Mouse (Mus musculus): Measurements from ENCODE around the gene Ints11. TPM values are rescaled to one million over a fixed set of nuclear protein-coding genes. Genes with fewer than 3 reads are reported as not detected.

Ints11 gene
- total and polyA plus RNA-seq, 2 experiments from 2014 or later, result 20.0 to 25.1 TPM

- 91% methylated on average over 13 of the region's 13 CpGs for WGBS
- TF ChIP-seq EP300 (IDR thresholded peaks at IDR 0.05; ENCODE audit: low read depth) (no peak), CTCF (IDR thresholded peaks at IDR 0.05; ENCODE audit: low read depth) (no peak)
- H3K36me3 ChIP-seq (replicated peaks; ENCODE audit: control insufficient read depth, insufficient read depth, low read length), result peaks cover 51% of the 10 kb centered on the region
- no peaks in the 10 kb centered on the region for H3K27me3 ChIP-seq (ENCODE audit: control insufficient read depth, insufficient read depth, low read length)
- no peak overlapping the region for H3K4me3 ChIP-seq (ENCODE audit: low read depth, low read length)
- DNase-seq (ENCODE audit: low spot score), result no peak
- H3K9ac ChIP-seq (replicated peaks; ENCODE audit: low read depth, low read length), result no peak overlapping the region
- ATAC-seq (ENCODE audit: insufficient read depth, low read depth), result no peak
- no peak overlapping the region for H3K27ac ChIP-seq (ENCODE audit: low read depth)
- H3K4me1 ChIP-seq (ENCODE audit: control insufficient read depth, insufficient read depth), result peaks cover 12% of the 10 kb centered on the region; the same call in 1 of the 2 replicates
- no peaks in the 10 kb centered on the region for H3K9me3 ChIP-seq (replicated peaks; ENCODE audit: control insufficient read depth, low read length)
- no peak overlapping the region for H3K4me2 ChIP-seq (ENCODE audit: low read depth, low read length)
Observed at GRCm38 (mm10) chr4:155904318-155905102, 35.2 kb downstream of the Ints11 start.

GRCm38 (mm10) chr4:155905634-155906033 is 36.3 kb downstream of the Ints11 start:
- DNase-seq (ENCODE audit: low spot score) (no peak), ATAC-seq (ENCODE audit: insufficient read depth, low read depth) (no peak)
- H3K9ac ChIP-seq (replicated peaks; ENCODE audit: low read depth, low read length), result no peak overlapping the region
- 82% methylated on average over 13 of the region's 13 CpGs for WGBS
- no peaks in the 10 kb centered on the region for H3K9me3 ChIP-seq (replicated peaks; ENCODE audit: control insufficient read depth, low read length)
- H3K27me3 ChIP-seq (ENCODE audit: control insufficient read depth, insufficient read depth, low read length), result no peaks in the 10 kb centered on the region
- H3K4me2 ChIP-seq (ENCODE audit: low read depth, low read length), result no peak overlapping the region
- H3K36me3 ChIP-seq (replicated peaks; ENCODE audit: control insufficient read depth, insufficient read depth, low read length), result peaks cover 44% of the 10 kb centered on the region
- H3K27ac ChIP-seq (ENCODE audit: low read depth), result no peak overlapping the region
- H3K4me3 ChIP-seq (ENCODE audit: low read depth, low read length), result no peak overlapping the region
- H3K4me1 ChIP-seq (ENCODE audit: control insufficient read depth, insufficient read depth), result peaks cover 12% of the 10 kb centered on the region; the same call in 1 of the 2 replicates
- TF ChIP-seq EP300 (IDR thresholded peaks at IDR 0.05; ENCODE audit: low read depth) (no peak), CTCF (IDR thresholded peaks at IDR 0.05; ENCODE audit: low read depth) (no peak)

GRCm38 (mm10) chr4:155906125-155906524 is 36.8 kb downstream of the Ints11 start:
- Histone ChIP-seq H3K4me3 (ENCODE audit: low read depth, low read length) (no peak overlapping the region), H3K9me3 (replicated peaks; ENCODE audit: control insufficient read depth, low read length) (no peaks in the 10 kb centered on the region), H3K4me1 (ENCODE audit: control insufficient read depth, insufficient read depth) (peaks cover 8% of the 10 kb centered on the region; the same call in 1 of the 2 replicates), H3K36me3 (replicated peaks; ENCODE audit: control insufficient read depth, insufficient read depth, low read length) (peaks cover 44% of the 10 kb centered on the region), H3K27ac (ENCODE audit: low read depth) (no peak overlapping the region), H3K27me3 (ENCODE audit: control insufficient read depth, insufficient read depth, low read length) (no peaks in the 10 kb centered on the region), H3K9ac (replicated peaks; ENCODE audit: low read depth, low read length) (no peak overlapping the region), H3K4me2 (ENCODE audit: low read depth, low read length) (no peak overlapping the region)
- DNase-seq (ENCODE audit: low spot score) (no peak), ATAC-seq (ENCODE audit: insufficient read depth, low read depth) (no peak)
- TF ChIP-seq EP300 (IDR thresholded peaks at IDR 0.05; ENCODE audit: low read depth) (no peak), CTCF (IDR thresholded peaks at IDR 0.05; ENCODE audit: low read depth) (no peak)
- 78% methylated on average over 9 of the region's 9 CpGs for WGBS

GRCm38 (mm10) chr4:155907003-155907402 is 37.7 kb downstream of the Ints11 start:
- no peak overlapping the region for H3K27ac ChIP-seq (ENCODE audit: low read depth)
- no peak overlapping the region for H3K4me2 ChIP-seq (ENCODE audit: low read depth, low read length)
- WGBS, result 74% methylated on average over 11 of the region's 11 CpGs
- TF ChIP-seq CTCF (IDR thresholded peaks at IDR 0.05; ENCODE audit: low read depth) (no peak), EP300 (IDR thresholded peaks at IDR 0.05; ENCODE audit: low read depth) (no peak)
- H3K9me3 ChIP-seq (replicated peaks; ENCODE audit: control insufficient read depth, low read length), result no peaks in the 10 kb centered on the region
- H3K9ac ChIP-seq (replicated peaks; ENCODE audit: low read depth, low read length), result no peak overlapping the region
- no peak for ATAC-seq (ENCODE audit: insufficient read depth, low read depth)
- H3K27me3 ChIP-seq (ENCODE audit: control insufficient read depth, insufficient read depth, low read length), result no peaks in the 10 kb centered on the region
- H3K4me3 ChIP-seq (ENCODE audit: low read depth, low read length), result no peak overlapping the region
- DNase-seq (ENCODE audit: low spot score), result no peak
- no peaks in the 10 kb centered on the region for H3K4me1 ChIP-seq (ENCODE audit: control insufficient read depth, insufficient read depth)
- H3K36me3 ChIP-seq (replicated peaks; ENCODE audit: control insufficient read depth, insufficient read depth, low read length), result peaks cover 40% of the 10 kb centered on the region

- no peak for DNase-seq (ENCODE audit: low spot score)
- Histone ChIP-seq H3K9ac (replicated peaks; ENCODE audit: low read depth, low read length) (no peak overlapping the region), H3K9me3 (replicated peaks; ENCODE audit: control insufficient read depth, low read length) (no peaks in the 10 kb centered on the region), H3K36me3 (replicated peaks; ENCODE audit: control insufficient read depth, insufficient read depth, low read length) (peaks cover 27% of the 10 kb centered on the region), H3K27me3 (ENCODE audit: control insufficient read depth, insufficient read depth, low read length) (no peaks in the 10 kb centered on the region), H3K4me3 (ENCODE audit: low read depth, low read length) (no peak overlapping the region), H3K4me2 (ENCODE audit: low read depth, low read length) (no peak overlapping the region), H3K27ac (ENCODE audit: low read depth) (no peak overlapping the region), H3K4me1 (ENCODE audit: control insufficient read depth, insufficient read depth) (no peaks in the 10 kb centered on the region)
- TF ChIP-seq CTCF (IDR thresholded peaks at IDR 0.05; ENCODE audit: low read depth), result no peak
- TF ChIP-seq EP300 (IDR thresholded peaks at IDR 0.05; ENCODE audit: low read depth), result no peak
- WGBS, result 68% methylated on average over 7 of the region's 7 CpGs
- ATAC-seq (ENCODE audit: insufficient read depth, low read depth), result no peak
Observed at GRCm38 (mm10) chr4:155908281-155908680, 38.9 kb downstream of the Ints11 start.

Data from heart, postnatal 0 days (tissue).